Mouse (Mus musculus) hindbrain, embryonic 11.5 days (tissue): ENCODE results near the gene Adgrg3. TPM values are rescaled to one million over a fixed set of nuclear protein-coding genes. Genes with fewer than 3 reads are reported as not detected.

ENCODE experiments used
- ATAC-seq: fragments of 200-750 bp; cut with Nextera tagmentation; 2 replicates; pipeline ENCODE4 v1.8.0; 2017; ENCODE audit warnings: mild to moderate bottlenecking, moderate TSS enrichment, moderate library complexity; ENCODE audit not compliant: low FRiP score
- DNase-seq: peaks from one replicate; pipeline ENCODE4 v3.0.0-alpha.2; 2015; ENCODE audit warnings: low spot score
- H3K27ac ChIP-seq: fragments of 300-500 bp; sonication (generic); 2 replicates; pipeline ENCODE4 v1.5.1; 2014; ENCODE audit warnings: mild to moderate bottlenecking, low read depth, low read length
- H3K27me3 ChIP-seq: fragments of 300-500 bp; sonication (generic); 2 replicates; pipeline ENCODE4 v1.6.1; 2014; ENCODE audit warnings: mild to moderate bottlenecking, low read length, moderate library complexity, mixed read lengths; ENCODE audit not compliant: control insufficient read depth, insufficient read depth
- H3K36me3 ChIP-seq: fragments of 300-500 bp; sonication (generic); 2 replicates; pipeline ENCODE4 v1.6.1; 2014; ENCODE audit warnings: mild to moderate bottlenecking, low read length, moderate library complexity, mixed read lengths; ENCODE audit not compliant: control insufficient read depth, insufficient read depth
- H3K4me1 ChIP-seq: fragments of 300-500 bp; sonication (generic); replicated peaks from 2 replicates; pipeline ENCODE4 v1.6.1; 2014; ENCODE audit warnings: low read length, mixed read lengths; ENCODE audit not compliant: control insufficient read depth, insufficient read depth
- H3K4me2 ChIP-seq: fragments of 300-500 bp; sonication (generic); replicated peaks from 2 replicates; pipeline ENCODE4 v1.6.1; 2014; ENCODE audit warnings: mild to moderate bottlenecking, low read depth, low read length
- H3K4me3 ChIP-seq: fragments of 300-500 bp; sonication (generic); 2 replicates; pipeline ENCODE4 v1.5.1; 2014; ENCODE audit warnings: low read depth, low read length
- H3K9ac ChIP-seq: fragments of 300-500 bp; sonication (generic); 2 replicates; pipeline ENCODE4 v1.6.1; 2014; ENCODE audit warnings: low read depth, low read length
- H3K9me3 ChIP-seq: fragments of 300-500 bp; sonication (generic); 2 replicates; pipeline ENCODE4 v1.6.1; 2016; ENCODE audit warnings: low read length; ENCODE audit not compliant: control insufficient read depth
- WGBS: fragments of 180-500 bp; shearing (Covaris S2); extraction: QIAGEN DNeasy Blood & Tissue Kit; methylation state at CpG from one replicate; pipeline ENCODE4 v1.1.7; 2014; 5-methylcytosine and 5-hydroxymethylcytosine counted together
- polyA plus RNA-seq: library from polyadenylated mRNA; unstranded; fragments of >200 nt; fragmentation: Nextera tagmentation; extraction: Ambion mirVana; gene quantifications from 2 replicates; pipeline ENCODE4 v1.2.1, GENCODE M21; 2014

The Adgrg3 gene
- polyA plus RNA-seq, 1 experiment from 2014 or later = 4.7 TPM

DNA sequence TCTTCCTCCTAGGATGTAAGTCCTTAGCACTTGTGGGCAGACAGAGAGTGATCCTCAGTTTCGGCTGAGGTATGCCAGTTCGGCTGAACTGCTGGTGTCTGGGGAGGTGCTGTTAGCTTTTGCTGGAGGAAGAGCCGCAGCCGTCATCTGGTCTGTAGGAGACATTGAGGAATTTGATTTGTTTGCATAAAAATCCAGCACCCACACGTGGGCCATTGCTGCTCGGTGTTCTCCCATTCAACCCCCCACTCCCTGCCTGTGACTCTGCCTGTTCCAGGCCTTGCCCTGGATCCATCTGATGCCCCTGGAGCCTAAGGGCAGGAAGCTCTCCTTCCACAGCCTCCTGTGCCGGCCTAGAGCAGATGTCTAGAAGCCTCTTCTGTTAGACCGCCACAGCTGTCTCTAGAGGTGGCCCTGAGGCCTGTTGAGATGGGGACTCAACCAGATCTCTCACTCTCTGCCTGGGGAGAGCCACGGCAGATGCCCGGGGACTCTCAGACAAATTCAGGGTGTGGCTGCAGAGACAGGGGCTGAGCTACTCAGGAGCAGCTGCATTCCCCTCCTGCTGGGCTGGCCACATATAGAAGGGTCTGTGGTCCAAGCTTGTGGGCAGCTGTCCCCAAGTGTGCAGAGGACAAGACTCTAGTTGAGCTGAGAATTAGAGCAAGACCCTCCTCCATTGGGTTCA is 67.4 kb downstream of the Adgrg3 start:
- ATAC-seq (no peak), DNase-seq (no peak)
- no peaks in the 10 kb centered on the region for H3K9me3 ChIP-seq
- peaks cover 3% of the 10 kb centered on the region; the same call in 1 of the 2 replicates for H3K36me3 ChIP-seq
- H3K4me1 ChIP-seq = no peaks in the 10 kb centered on the region
- H3K27ac ChIP-seq = no peak overlapping the region
- H3K4me3 ChIP-seq = no peak overlapping the region
- 87% methylated on average over 10 of the region's 10 CpGs for WGBS
- H3K27me3 ChIP-seq = no peaks in the 10 kb centered on the region
- no peak overlapping the region for H3K9ac ChIP-seq
- no peak overlapping the region for H3K4me2 ChIP-seq

DNA sequence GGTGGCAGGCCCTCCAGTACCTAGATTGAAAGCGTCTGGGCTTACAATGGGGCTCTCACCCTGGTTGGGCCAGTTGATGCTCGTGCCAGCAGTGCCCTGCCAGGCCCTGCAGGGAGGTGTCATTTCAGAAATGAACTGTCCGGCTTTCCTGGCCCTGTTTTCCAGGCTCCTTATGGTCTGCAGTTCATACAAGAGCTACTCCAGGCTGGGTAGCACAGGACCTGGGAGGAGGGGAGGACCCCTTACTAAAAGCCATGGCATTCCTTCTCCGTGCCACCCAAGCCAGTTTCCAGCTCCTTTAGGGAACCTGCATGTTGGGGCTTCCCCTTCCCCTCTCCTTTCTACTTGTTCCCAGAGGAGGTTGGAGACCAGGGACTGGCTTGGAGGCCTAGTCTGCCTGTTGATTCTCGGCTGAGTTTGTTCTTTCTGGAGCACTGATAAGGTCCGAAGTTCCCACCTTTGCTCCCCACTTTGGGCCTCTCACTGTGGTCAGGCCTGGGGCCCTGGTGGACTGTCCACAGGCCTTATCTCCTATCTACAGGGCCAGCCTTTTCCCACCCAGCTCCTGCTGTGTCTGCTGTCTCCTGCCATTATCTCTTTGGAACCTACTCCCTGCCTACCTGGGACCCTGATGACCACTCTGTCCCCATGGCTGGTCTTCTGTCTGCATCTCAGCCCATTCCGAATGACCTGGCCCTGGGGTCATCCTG is 68.1 kb downstream of the Adgrg3 start:
- Histone ChIP-seq H3K4me3 (no peak overlapping the region), H3K4me1 (no peaks in the 10 kb centered on the region), H3K27me3 (no peaks in the 10 kb centered on the region), H3K9ac (no peak overlapping the region), H3K9me3 (no peaks in the 10 kb centered on the region), H3K27ac (no peak overlapping the region), H3K36me3 (peaks cover 3% of the 10 kb centered on the region; the same call in 1 of the 2 replicates), H3K4me2 (no peak overlapping the region)
- DNase-seq (no peak), ATAC-seq (no peak)
- 91% methylated on average over 7 of the region's 7 CpGs for WGBS

DNA sequence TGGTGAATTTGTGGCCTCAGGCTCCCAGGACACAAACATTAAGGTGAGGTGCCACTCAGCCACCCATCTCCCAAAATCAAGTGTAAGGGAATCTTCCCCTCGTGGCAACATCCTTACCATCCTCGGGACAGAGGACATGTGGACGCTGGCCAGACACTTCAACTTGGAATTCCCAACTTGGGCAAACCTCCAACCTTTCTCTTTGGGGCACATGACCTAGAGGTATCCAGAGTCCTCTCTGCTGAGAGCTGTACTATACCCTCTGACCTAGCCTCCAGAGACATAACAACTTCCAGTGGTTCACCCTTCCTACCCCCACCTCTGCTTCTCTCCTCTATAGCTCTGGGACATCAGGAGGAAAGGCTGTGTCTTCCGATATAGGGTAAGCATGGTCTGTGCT is 76.1 kb downstream of the Adgrg3 start:
- no peak for DNase-seq
- Histone ChIP-seq H3K4me2 (no peak overlapping the region), H3K36me3 (peaks cover 4% of the 10 kb centered on the region), H3K9ac (no peak overlapping the region), H3K27ac (no peak overlapping the region), H3K27me3 (no peaks in the 10 kb centered on the region), H3K4me1 (no peaks in the 10 kb centered on the region), H3K9me3 (no peaks in the 10 kb centered on the region), H3K4me3 (no peak overlapping the region)
- 94% methylated on average over 4 of the region's 4 CpGs for WGBS
- no peak for ATAC-seq

Other genes starting within 250 kb of the Adgrg3 start
- gene Cx3cl1, start 245.7 kb upstream of the Adgrg3 start, polyA plus RNA-seq = 9.9 and 10.9 TPM in 2 replicates
- not detected in 2 replicates for gene Ccl17, start 207.2 kb upstream of the Adgrg3 start, polyA plus RNA-seq
- 52.3 and 55.0 TPM in 2 replicates for gene Coq9, start 179.4 kb upstream of the Adgrg3 start, polyA plus RNA-seq
- 124 and 145 TPM in 2 replicates for gene Ciapin1, start 179.3 kb upstream of the Adgrg3 start, polyA plus RNA-seq
- gene Polr2c, start 160.2 kb upstream of the Adgrg3 start, polyA plus RNA-seq = 159 and 165 TPM in 2 replicates
- 13.5 and 14.7 TPM in 2 replicates for gene Dok4, start 141.4 kb upstream of the Adgrg3 start, polyA plus RNA-seq
- gene Ccdc102a, start 99.6 kb upstream of the Adgrg3 start, polyA plus RNA-seq = 18.5 and 19.2 TPM in 2 replicates
- 0.14 TPM in 2 replicates for gene Adgrg5, start 94.0 kb upstream of the Adgrg3 start, polyA plus RNA-seq
- 138 and 160 TPM in 2 replicates for gene Adgrg1, start 42.9 kb upstream of the Adgrg3 start, polyA plus RNA-seq
- 1.0 and 1.2 TPM in 2 replicates for gene Drc7, start 37.4 kb downstream of the Adgrg3 start, polyA plus RNA-seq
- gene Katnb1, start 63.5 kb downstream of the Adgrg3 start, polyA plus RNA-seq = 24.8 and 30.0 TPM in 2 replicates
- gene Kifc3, start 185.1 kb downstream of the Adgrg3 start, polyA plus RNA-seq = 5.2 and 5.7 TPM in 2 replicates